7 mouse cellular contexts compared by ENCODE assay signal in the genomic region with DNA sequence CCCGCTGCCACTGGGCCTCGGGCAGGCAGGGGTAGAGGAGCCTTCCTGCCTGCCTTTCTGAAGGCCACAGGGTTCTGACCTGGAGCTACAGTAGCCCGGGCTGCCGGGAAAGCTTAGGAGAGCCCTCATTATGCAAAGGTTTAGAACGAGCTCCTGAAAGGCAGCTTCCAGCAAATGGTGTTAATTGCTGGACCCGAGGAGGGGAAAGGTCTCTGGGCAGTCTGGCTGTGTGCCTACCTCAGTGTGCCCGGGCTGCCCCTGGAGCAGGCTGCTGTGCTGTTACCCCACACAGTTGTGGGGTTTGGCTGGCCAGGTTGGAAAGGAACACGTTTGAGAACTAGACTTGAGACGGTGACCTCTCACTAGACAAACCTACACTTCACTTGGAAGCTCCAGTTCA. TPM values are rescaled to one million over a fixed set of nuclear protein-coding genes. Genes with fewer than 3 reads are reported as not detected.
DNase-seq lines count a peak whose midpoint lies in the region; ATAC-seq and TF ChIP-seq lines count a peak whose summit lies in the region.

No protein-coding gene starts in this region.

- no peaks in the 10 kb centered on the region for H3K4me1 ChIP-seq in liver, embryonic 11.5 days (replicated peaks; ENCODE audit: control insufficient read depth, insufficient read depth, low read length)
- 0 out of 2 replicates have a peak, but pooled peaks cover 5% of the 10 kb centered on the region for H3K4me1 ChIP-seq in liver, postnatal 0 days (ENCODE audit: insufficient read depth)
- H3K4me1 ChIP-seq in forebrain, embryonic 13.5 days = peaks cover 81% of the 10 kb centered on the region
- H3K4me1 ChIP-seq in kidney, postnatal 0 days (replicated peaks; ENCODE audit: insufficient read depth, low read length) = peaks cover 19% of the 10 kb centered on the region; the same call in 1 of the 2 replicates
- peaks cover 60% of the 10 kb centered on the region for H3K4me1 ChIP-seq in neural tube, embryonic 15.5 days

- WGBS in liver, embryonic 11.5 days = 10% methylated on average over 9 of the region's 9 CpGs
- 11% methylated on average over 9 of the region's 9 CpGs for WGBS in liver, postnatal 0 days (ENCODE audit: insufficient replicate concordance)
- 5% methylated on average over 9 of the region's 9 CpGs for WGBS in forebrain, embryonic 13.5 days
- WGBS in kidney, postnatal 0 days = 14% methylated on average over 9 of the region's 9 CpGs
- 7% methylated on average over 9 of the region's 9 CpGs for WGBS in neural tube, embryonic 15.5 days

- no peak for TF ChIP-seq CTCF in liver, postnatal 0 days (IDR thresholded peaks at IDR 0.05; ENCODE audit: low read depth)
- TF ChIP-seq CTCF in kidney, postnatal 0 days (IDR thresholded peaks at IDR 0.05; ENCODE audit: low read depth) = no peak

- H3K4me3 ChIP-seq in liver, embryonic 11.5 days (ENCODE audit: low read depth, low read length) = no peak overlapping the region
- H3K4me3 ChIP-seq in liver, postnatal 0 days (ENCODE audit: low read depth, low read length) = no peak overlapping the region
- peak overlapping the region; percentile 64; the same call in 1 of the 2 replicates for H3K4me3 ChIP-seq in forebrain, embryonic 13.5 days
- no peak overlapping the region for H3K4me3 ChIP-seq in kidney, postnatal 0 days (replicated peaks; ENCODE audit: low read depth, low read length)
- peak overlapping the region; percentile 60; the same call in 1 of the 2 replicates for H3K4me3 ChIP-seq in neural tube, embryonic 15.5 days (replicated peaks)

- no peaks in the 10 kb centered on the region for H3K36me3 ChIP-seq in liver, embryonic 11.5 days (ENCODE audit: control insufficient read depth, insufficient read depth, low read length)
- no peaks in the 10 kb centered on the region for H3K36me3 ChIP-seq in liver, postnatal 0 days (replicated peaks; ENCODE audit: insufficient read depth, low read length)
- H3K36me3 ChIP-seq in forebrain, embryonic 13.5 days (ENCODE audit: poor library complexity, severe bottlenecking) = peaks cover 8% of the 10 kb centered on the region
- no peaks in the 10 kb centered on the region for H3K36me3 ChIP-seq in kidney, postnatal 0 days (ENCODE audit: insufficient read depth, low read length)
- H3K36me3 ChIP-seq in neural tube, embryonic 15.5 days = no peaks in the 10 kb centered on the region

- peak overlapping the region; percentile 75; the same call in 1 of the 2 replicates for H3K4me2 ChIP-seq in liver, embryonic 11.5 days
- H3K4me2 ChIP-seq in liver, postnatal 0 days (ENCODE audit: low read depth, low read length) = no peak overlapping the region
- peak overlapping the region; percentile 84 for H3K4me2 ChIP-seq in forebrain, embryonic 13.5 days
- H3K4me2 ChIP-seq in kidney, postnatal 0 days (ENCODE audit: low read length) = peak overlapping the region; percentile 83; the same call in 1 of the 2 replicates
- peak overlapping the region; percentile 93 for H3K4me2 ChIP-seq in neural tube, embryonic 15.5 days

- no peaks in the 10 kb centered on the region for H3K9me3 ChIP-seq in liver, embryonic 11.5 days (ENCODE audit: control insufficient read depth, low read length)
- H3K9me3 ChIP-seq in liver, postnatal 0 days (ENCODE audit: low read length) = no peaks in the 10 kb centered on the region
- no peaks in the 10 kb centered on the region for H3K9me3 ChIP-seq in forebrain, embryonic 13.5 days (replicated peaks)
- no peaks in the 10 kb centered on the region for H3K9me3 ChIP-seq in kidney, postnatal 0 days (replicated peaks; ENCODE audit: low read length)
- no peaks in the 10 kb centered on the region for H3K9me3 ChIP-seq in neural tube, embryonic 15.5 days (replicated peaks)

- no peak overlapping the region for H3K27ac ChIP-seq in liver, embryonic 11.5 days (ENCODE audit: low read depth, low read length)
- H3K27ac ChIP-seq in liver, postnatal 0 days (ENCODE audit: low read depth) = no peak overlapping the region
- peak overlapping the region; percentile 86 for H3K27ac ChIP-seq in forebrain, embryonic 13.5 days
- 0 out of 2 replicates have a peak overlapping the region, but pooled peaks have one; percentile 14 for H3K27ac ChIP-seq in kidney, postnatal 0 days
- peak overlapping the region; percentile 87 for H3K27ac ChIP-seq in neural tube, embryonic 15.5 days (replicated peaks)

- TF ChIP-seq EP300 in liver, postnatal 0 days (IDR thresholded peaks at IDR 0.05; ENCODE audit: low read depth) = no peak

- H3K27me3 ChIP-seq in liver, embryonic 11.5 days (replicated peaks; ENCODE audit: control insufficient read depth, insufficient read depth, low read length) = peaks cover 52% of the 10 kb centered on the region
- peaks cover 60% of the 10 kb centered on the region for H3K27me3 ChIP-seq in liver, postnatal 0 days (ENCODE audit: insufficient read depth, low read length)
- no peaks in the 10 kb centered on the region for H3K27me3 ChIP-seq in forebrain, embryonic 13.5 days
- no peaks in the 10 kb centered on the region for H3K27me3 ChIP-seq in kidney, postnatal 0 days (ENCODE audit: insufficient read depth, low read length)
- H3K27me3 ChIP-seq in neural tube, embryonic 15.5 days (replicated peaks) = no peaks in the 10 kb centered on the region

- no peak for ATAC-seq in liver, embryonic 11.5 days (replicated peaks; ENCODE audit: low FRiP score)
- ATAC-seq in liver, postnatal 0 days = no peak
- ATAC-seq in forebrain, embryonic 13.5 days = no peak
- no peak for ATAC-seq in kidney, postnatal 0 days (replicated peaks; ENCODE audit: low FRiP score, low read depth)
- ATAC-seq in neural tube, embryonic 15.5 days (ENCODE audit: low FRiP score) = no peak

- no peak for DNase-seq in liver, embryonic 11.5 days (ENCODE audit: low spot score)
- DNase-seq in liver, postnatal 0 days = no peak
- no peak for DNase-seq in kidney, postnatal 0 days (ENCODE audit: low spot score)
- DNase-seq in yolk sac, embryonic 10.5 days (ENCODE audit: low spot score) = no peak
- DNase-seq in testis, postnatal 14 days (ENCODE audit: low spot score) = no peak

- H3K9ac ChIP-seq in liver, embryonic 11.5 days (ENCODE audit: low read depth, low read length) = no peak overlapping the region
- no peak overlapping the region for H3K9ac ChIP-seq in liver, postnatal 0 days (replicated peaks)
- H3K9ac ChIP-seq in forebrain, embryonic 13.5 days = peak overlapping the region; percentile 91; the same call in 1 of the 2 replicates
- H3K9ac ChIP-seq in kidney, postnatal 0 days (ENCODE audit: low read depth, low read length) = peak overlapping the region; percentile 36; the same call in 1 of the 2 replicates
- H3K9ac ChIP-seq in neural tube, embryonic 15.5 days (replicated peaks) = peak overlapping the region; percentile 23; the same call in 1 of the 2 replicates

RNA-seq across cellular contexts. Expression of gene Rgma, which starts 14.1 kb away (rescaled TPM):
- 2.8 and 3.0 TPM in 2 replicates for polyA plus RNA-seq in liver, embryonic 11.5 days (2014; fragmentation: Nextera tagmentation; extraction: Ambion mirVana)
- polyA plus RNA-seq in liver, postnatal 0 days (2015; fragmentation: Nextera tagmentation; extraction: Ambion mirVana) = 0.12 TPM in 2 replicates
- 24.7 and 27.6 TPM in 2 replicates for polyA plus RNA-seq in forebrain, embryonic 13.5 days (2015; fragmentation: Nextera tagmentation; extraction: Ambion mirVana)
- 6.6 and 6.7 TPM in 2 replicates for polyA plus RNA-seq in kidney, postnatal 0 days (2015; fragmentation: Nextera tagmentation; extraction: Ambion mirVana)
- 32.3 and 32.7 TPM in 2 replicates for polyA plus RNA-seq in neural tube, embryonic 15.5 days (2015; fragmentation: Nextera tagmentation; extraction: Ambion mirVana)

Comparison
In these comparisons a context has a peak if more than half of its experiments do, and no peak if none do; other contexts are left out.
1. H3K27ac ChIP-seq: peak in forebrain, embryonic 13.5 days (single experiment), kidney, postnatal 0 days (single experiment) and neural tube, embryonic 15.5 days (single experiment); none in liver, embryonic 11.5 days (single experiment) and liver, postnatal 0 days (single experiment).
2. H3K4me3 ChIP-seq: peak in forebrain, embryonic 13.5 days (single experiment) and neural tube, embryonic 15.5 days (single experiment); none in liver, embryonic 11.5 days (single experiment), liver, postnatal 0 days (single experiment) and kidney, postnatal 0 days (single experiment).
3. H3K9ac ChIP-seq: peak in forebrain, embryonic 13.5 days (single experiment), kidney, postnatal 0 days (single experiment) and neural tube, embryonic 15.5 days (single experiment); none in liver, embryonic 11.5 days (single experiment) and liver, postnatal 0 days (single experiment).